Mouse (Mus musculus): Measurements from ENCODE around the gene Micu1. TPM values are rescaled to one million over a fixed set of nuclear protein-coding genes. Genes with fewer than 3 reads are reported as not detected.

Gene Micu1
- total RNA-seq, 2 experiments from 2014 or later: 24.3 to 25.8 TPM

DNA sequence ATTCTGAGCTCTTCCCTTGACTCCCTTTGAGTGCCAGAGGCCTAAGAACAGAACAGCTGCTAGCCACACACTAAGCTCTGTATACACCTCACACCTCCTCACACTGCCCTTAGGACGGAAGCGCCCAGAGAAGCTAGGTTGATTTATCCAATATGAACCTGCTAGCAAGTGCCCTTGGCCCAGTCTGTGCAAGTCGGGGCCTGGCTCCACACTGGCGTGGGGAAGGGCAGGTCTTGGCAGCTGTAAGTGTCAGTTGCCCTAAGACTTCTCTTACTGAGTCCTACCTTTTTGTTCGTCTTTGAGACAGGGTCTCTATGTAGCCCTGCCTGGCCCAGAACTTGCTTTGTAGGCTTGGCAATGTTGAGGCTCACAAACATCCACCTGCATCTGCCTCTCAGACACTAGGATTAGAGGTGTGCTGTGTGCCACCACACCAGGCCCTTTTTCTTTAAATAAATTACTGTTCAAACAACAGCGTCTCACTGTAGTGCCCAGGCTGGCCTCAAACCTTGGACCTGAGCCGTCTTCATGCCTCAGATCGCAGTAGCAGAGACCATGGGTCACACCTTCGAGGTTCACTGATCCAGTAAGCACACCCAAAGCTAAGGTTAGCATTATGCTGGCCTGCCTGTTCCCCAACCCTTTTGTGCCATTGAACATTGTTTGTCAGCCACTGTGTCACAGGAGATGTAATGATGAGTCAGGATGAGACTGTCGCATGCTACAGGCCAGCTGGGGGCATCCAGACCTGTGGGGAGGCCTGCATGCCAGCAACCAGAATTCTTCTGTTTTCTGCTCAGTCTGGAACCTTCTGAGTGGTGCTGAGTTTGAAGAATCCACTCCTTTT lies 182.3 kb downstream of the Micu1 start:
- no peak for DNase-seq

DNA sequence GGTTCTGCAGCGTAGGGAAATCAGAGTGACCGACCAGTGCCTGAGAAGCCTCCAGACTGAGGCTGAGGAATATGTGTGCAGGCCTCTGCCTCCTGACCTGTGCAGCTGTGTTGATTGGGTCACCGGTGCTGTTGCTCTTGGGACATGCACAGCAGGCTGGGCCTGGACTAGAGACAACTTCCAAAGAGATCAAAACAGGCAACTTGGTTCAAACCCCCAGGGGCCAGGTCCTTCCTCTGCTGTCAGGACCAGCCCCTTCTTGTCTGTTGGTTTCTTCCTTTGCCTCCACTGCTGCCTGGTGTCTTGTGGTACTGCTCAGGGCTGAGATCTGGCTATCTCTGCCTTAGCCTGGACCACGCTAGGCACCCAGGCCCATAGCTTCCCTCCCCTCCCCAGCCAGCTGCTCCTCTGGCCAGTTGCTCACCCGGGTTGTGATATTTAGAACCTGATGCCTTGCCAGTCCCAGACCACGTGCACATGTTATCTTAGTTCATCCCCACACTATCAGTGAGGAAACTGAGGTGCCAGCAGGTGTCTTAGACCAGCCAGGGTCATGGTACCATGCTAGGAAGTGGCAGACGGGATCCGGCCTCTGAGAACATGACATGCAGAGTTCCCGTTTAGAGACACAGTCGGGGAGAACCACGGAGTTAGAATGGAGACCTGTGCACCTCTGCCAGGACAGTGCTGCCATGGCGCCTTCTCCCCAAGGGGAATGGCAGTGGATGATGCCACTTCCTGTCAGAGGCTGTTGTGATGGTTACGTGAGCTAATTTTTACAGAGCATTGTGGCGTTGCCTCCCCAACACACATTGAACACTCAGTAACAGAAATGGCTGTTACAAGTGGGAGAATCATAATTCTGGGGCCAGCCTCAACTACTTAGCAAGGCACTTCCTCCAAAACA lies 183.2 kb downstream of the Micu1 start:
- no peak for DNase-seq

- no peak for DNase-seq
Measured at GRCm38 (mm10) chr10:59886081-59886466, 183.8 kb downstream of the Micu1 start.

DNA sequence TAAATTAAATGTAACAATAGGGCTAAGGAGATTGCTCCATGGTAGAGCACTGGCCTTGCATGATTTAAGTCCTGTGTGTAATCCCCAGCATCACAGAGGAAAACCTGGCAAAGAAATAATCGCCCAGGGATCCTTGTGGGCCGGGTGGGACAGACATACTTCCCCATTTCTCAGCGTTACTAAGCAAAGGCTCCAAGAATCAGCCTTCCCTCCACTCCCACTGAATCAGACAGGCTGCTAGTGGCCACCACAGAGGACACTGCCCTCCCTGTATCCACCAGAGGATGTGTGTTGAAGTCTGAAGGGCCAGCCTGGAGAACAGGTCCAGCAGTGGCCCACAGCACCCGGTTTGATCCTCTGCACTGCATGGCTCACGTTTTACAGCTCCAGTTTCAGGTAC lies 185.2 kb downstream of the Micu1 start:
- no peak for DNase-seq

- DNase-seq: no peak
Measured at GRCm38 (mm10) chr10:59889339-59889738, 187.1 kb downstream of the Micu1 start.

GRCm38 (mm10) chr10:59889953-59890751 lies 187.9 kb downstream of the Micu1 start:
- no peak for DNase-seq

- peak; percentile 67 to 85 for DNase-seq
Measured at GRCm38 (mm10) chr10:59892977-59893376, 190.7 kb downstream of the Micu1 start.

GRCm38 (mm10) chr10:59894251-59895160 lies 192.2 kb downstream of the Micu1 start:
- DNase-seq: peak; percentile 88 to 92

DNA sequence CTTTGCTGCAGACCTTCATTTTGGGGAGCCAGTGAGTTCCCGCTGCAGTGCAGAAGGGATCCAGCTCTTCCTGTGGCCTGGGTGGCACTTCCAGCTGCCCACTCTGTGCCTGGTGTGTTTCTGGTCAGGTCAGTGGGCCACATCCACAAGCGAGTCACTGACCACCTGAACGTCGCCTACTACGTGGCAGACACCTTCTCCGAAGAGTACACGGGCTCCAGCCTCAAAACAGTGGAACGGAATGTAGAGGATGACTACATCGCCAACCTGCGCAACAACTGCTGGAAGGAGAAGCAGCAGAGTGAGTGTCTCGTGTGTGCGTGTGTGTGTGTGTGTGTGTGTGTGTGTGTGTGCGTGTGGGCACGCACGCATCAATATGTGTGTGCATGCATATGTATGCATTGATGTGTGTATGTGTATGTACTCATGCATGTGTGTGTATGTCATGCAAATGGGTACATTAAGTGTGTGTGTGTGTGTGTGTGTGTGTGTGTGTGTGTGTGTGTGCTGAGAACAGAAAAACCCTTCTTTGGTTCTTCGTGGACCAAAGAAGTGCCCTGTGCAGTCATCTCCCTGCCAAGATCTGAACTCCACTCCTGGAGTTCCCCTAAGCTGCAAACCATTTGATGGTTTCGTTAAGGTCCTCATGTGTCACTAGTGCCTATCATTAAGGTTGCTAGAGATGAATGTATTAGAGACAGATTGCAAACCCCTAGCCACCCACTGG lies 193.3 kb downstream of the Micu1 start:
- no peak for DNase-seq

DNA sequence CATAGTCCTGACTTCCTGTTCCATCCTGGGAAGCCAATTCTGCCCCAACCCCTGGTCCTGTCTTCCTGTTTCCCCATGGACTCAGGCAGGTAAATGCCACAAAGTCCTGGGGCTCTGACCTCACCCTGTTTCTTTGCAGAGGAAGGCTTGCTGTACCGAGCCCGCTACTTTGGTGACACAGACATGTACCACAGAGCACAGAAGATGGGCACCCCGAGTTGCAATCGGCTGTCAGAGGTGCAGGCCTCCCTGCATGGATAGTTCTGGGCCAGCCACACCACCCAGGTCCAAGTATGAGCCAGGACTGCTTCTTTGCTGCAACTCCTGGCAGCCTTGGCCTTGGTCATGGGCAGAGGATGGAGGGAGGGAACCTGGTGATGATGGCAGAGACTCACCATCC lies 193.9 kb downstream of the Micu1 start:
- no peak for DNase-seq

GRCm38 (mm10) chr10:59896911-59897331 lies 194.6 kb downstream of the Micu1 start:
- DNase-seq: peak in 1 of 2 experiments; percentile 79

GRCm38 (mm10) chr10:59897511-59897910 lies 195.2 kb downstream of the Micu1 start:
- no peak for DNase-seq

DNA sequence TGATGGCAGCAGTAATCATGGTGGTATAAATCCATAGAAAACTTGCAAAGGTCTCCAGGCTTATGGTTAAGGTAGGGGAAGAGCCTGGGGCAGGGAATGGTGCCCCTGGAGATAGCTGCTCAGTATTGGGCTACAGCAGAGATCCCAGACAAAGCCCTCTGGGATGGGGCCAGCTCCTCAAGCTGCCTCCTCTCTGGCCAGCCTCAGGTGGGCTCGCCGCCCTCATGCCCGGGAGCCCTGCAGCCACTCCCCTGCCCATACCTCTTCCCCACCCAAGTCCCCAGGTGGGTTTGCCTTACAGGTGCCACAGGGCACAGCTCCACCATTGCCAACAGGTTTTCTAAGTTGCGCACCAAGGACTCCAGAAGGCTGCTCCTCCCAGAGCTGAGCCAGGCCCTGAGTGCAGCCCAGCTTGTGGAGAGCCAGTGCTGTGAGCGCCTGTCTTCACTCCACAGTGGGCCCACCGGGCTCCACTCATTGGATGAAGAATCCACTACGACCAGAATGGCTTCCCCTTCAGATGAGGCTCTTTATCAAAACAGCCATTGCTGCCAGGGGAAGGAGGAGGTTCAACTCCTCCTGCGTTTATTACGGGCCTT lies 196.0 kb downstream of the Micu1 start:
- DNase-seq: no peak

DNA sequence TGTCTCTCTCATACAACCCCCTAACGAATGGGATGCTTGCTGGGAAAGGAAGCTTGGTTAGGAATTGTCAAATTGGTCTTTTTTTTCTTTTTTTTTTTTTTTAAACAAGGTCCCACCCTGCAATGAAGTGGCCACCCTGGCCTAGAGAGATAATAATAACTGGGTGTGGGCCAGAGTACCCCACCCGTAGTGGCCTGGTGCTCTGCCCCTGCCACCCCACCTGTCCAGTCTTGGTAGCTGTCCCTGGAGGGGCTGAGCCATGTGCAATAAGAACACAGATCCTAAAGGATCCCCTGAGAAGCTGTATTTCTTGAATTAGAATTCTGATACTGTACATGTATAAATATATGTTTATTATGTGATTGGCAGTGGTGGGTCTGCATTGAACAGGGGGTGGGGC lies 196.7 kb downstream of the Micu1 start:
- no peak for DNase-seq

GRCm38 (mm10) chr10:59899341-59900173 lies 197.3 kb downstream of the Micu1 start:
- peak; percentile 78 to 91 for DNase-seq

DNA sequence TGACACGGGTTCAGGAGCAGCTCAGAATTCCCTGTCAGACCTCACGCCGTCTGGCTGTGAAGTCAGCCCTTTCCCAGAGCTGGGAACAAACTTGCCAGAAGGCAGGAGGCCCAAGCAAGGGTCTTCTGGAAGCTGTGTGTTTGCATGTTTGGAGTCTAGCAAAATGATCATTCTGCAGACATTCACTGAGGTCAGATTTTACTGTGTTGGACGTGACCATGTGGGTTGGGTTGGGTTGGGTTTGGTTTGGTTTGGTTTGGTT lies 197.8 kb downstream of the Micu1 start:
- DNase-seq: no peak

DNA sequence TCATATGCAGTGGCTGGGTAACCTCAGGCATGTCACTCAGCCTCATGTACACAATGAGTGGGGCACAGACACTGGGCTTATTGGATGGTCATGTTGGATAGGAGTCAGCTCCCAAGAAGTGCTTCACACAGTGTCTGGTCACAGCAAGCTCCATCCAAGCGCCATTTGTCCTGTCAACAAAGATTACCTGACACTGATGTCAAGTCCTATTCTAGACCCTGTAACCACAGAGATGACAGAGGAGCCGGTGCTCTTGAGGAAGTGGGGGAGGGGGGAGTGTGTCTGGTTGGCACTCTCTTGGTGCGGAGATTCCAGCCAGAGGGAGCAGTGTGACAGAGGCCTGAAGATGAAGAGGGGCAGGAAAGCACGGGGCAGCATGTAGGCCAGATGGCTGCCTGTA lies 198.7 kb downstream of the Micu1 start:
- DNase-seq: peak; percentile 68 to 80

DNA sequence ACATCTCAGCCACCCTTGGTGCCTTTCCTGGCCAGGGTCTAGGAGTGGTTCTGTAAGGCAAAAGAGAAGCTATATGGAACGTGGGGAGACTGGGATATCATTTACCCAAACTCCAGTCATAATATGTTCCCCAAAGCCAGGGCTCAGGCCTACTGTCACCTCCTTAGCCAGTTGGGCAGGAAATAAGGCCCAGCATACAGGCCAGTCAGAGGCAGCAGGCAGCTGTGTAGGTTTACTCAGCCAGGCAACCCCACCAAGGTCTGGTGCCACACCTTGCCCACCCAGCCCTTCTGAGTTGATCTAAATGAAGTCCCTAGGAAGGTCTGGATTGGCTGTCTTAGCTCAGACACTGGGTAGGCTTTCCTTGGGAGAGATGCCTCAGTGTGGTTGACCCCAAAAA lies 199.2 kb downstream of the Micu1 start:
- DNase-seq: no peak

- no peak for DNase-seq
Measured at GRCm38 (mm10) chr10:59901986-59902605, 199.8 kb downstream of the Micu1 start.
